Mouse (Mus musculus) neutrophil, adult 5-6 weeks (primary cell): ENCODE results near the gene Slain1. TPM values are rescaled to one million over a fixed set of nuclear protein-coding genes. Genes with fewer than 3 reads are reported as not detected.

Source experiments
- ATAC-seq: fragments of 151-379, 151-347 bp; 2 replicates; pipeline ENCODE4 v1.8.0; 2017; ENCODE audit warnings: mild to moderate bottlenecking, moderate TSS enrichment; ENCODE audit not compliant: insufficient number of reproducible peaks, poor library complexity, low FRiP score, severe bottlenecking; ENCODE audit errors: extremely low read depth
- total RNA-seq: library from RNA; stranded (forward); fragments of 200-1000 nt; gene quantifications from 2 replicates; pipeline ENCODE4 v1.2.3, GENCODE M21; 2017

The Slain1 gene
- total RNA-seq, 1 experiment from 2014 or later = 31.2 TPM

- ATAC-seq = peak; percentile 44; the same call in 1 of the 2 replicates
Observed at GRCm38 (mm10) chr14:103663026-103663425, 13.0 kb downstream of the Slain1 start.

GRCm38 (mm10) chr14:103664391-103664790, 14.4 kb downstream of the Slain1 start:
- ATAC-seq = no peak

- ATAC-seq = no peak
Observed at GRCm38 (mm10) chr14:103666347-103666954, 16.4 kb downstream of the Slain1 start.

- ATAC-seq = no peak
Observed at GRCm38 (mm10) chr14:103667036-103667435, 17.0 kb downstream of the Slain1 start.

- no peak for ATAC-seq
Observed at GRCm38 (mm10) chr14:103679395-103680217, 29.6 kb downstream of the Slain1 start.

- no peak for ATAC-seq
Observed at GRCm38 (mm10) chr14:103680285-103680819, 30.3 kb downstream of the Slain1 start.

GRCm38 (mm10) chr14:103682633-103683390, 32.8 kb downstream of the Slain1 start:
- no peak for ATAC-seq

GRCm38 (mm10) chr14:103686994-103687393, 37.0 kb downstream of the Slain1 start:
- no peak for ATAC-seq

GRCm38 (mm10) chr14:103694295-103694694, 44.3 kb downstream of the Slain1 start:
- peak; percentile 96 for ATAC-seq

GRCm38 (mm10) chr14:103695620-103696019, 45.6 kb downstream of the Slain1 start:
- ATAC-seq = no peak

- no peak for ATAC-seq
Observed at GRCm38 (mm10) chr14:103697101-103697500, 47.1 kb downstream of the Slain1 start.

- ATAC-seq = no peak
Observed at GRCm38 (mm10) chr14:103699308-103699707, 49.3 kb downstream of the Slain1 start.

- no peak for ATAC-seq
Observed at GRCm38 (mm10) chr14:103702516-103702915, 52.5 kb downstream of the Slain1 start.

- ATAC-seq = no peak
Observed at GRCm38 (mm10) chr14:103704771-103705170, 54.7 kb downstream of the Slain1 start.

GRCm38 (mm10) chr14:103706347-103706746, 56.3 kb downstream of the Slain1 start:
- no peak for ATAC-seq

GRCm38 (mm10) chr14:103708601-103709000, 58.6 kb downstream of the Slain1 start:
- no peak for ATAC-seq

- ATAC-seq = no peak
Observed at GRCm38 (mm10) chr14:103709261-103709660, 59.2 kb downstream of the Slain1 start.

- peak; percentile 97 for ATAC-seq
Observed at GRCm38 (mm10) chr14:103712986-103713385, 63.0 kb downstream of the Slain1 start.

- no peak for ATAC-seq
Observed at GRCm38 (mm10) chr14:103717516-103717915, 67.5 kb downstream of the Slain1 start.
